Mouse (Mus musculus) adrenal gland, adult 8-10 months (tissue): Measurements from ENCODE around the gene Gm3435. TPM values are rescaled to one million over a fixed set of nuclear protein-coding genes. Genes with fewer than 3 reads are reported as not detected.
A peak's percentile ranks its signal among the peaks of the same experiment; 100 is the strongest.
"Not testable (repeated sequence)": the region's sequence is repeated elsewhere in the genome, so short reads cannot be mapped to it uniquely, and the experiment has no call there.

ENCODE experiments used
- DNase-seq: peaks from one replicate; pipeline ENCODE4 v3.0.0; 2022
- total RNA-seq, 4 experiments: library from RNA; stranded (reverse); gene quantifications; 2 replicates each; pipeline ENCODE4 v1.2.4; 2022

Gene Gm3435
- total RNA-seq, 4 experiments from 2014 or later: 4.0 to 7.9 (median 5.5) TPM

DNA sequence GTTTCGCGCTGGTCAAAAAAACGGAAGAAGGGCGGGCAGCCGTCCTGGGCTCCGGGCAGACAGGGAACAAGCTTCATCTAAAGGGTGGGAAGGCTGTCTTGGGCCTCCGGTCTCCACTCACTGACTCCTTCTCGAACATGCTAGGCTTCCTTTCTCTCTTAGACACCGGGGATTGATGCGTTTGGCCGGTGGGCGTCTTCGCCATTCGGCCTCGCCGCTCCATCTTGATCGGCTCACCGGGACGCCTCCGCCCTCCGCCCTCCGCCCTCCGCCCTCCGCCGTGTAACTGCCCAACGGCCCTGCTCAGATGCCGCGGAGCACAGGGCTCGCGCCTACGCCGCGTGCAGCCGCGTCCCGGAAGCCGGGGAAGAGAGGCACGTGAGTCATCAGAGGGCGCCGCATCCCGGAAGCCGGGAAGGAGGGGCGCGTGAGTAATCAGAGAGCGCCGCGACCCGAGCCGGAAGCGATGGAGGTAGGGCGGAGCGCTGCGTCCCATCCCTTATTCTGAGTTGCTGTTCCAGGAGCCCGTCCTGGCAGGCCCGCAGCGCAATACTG, 31.3 kb downstream of the Gm3435 start, which contains the start of the genes Ermard, Tcte3 and Gm3448:
TSS of gene Ermard (plus strand) at position 34 of the 555 bp plus-strand sequence.
TSS of gene Tcte3 (minus strand) at position 314 of the 555 bp plus-strand sequence.
TSS of gene Gm3448 (minus strand) at position 363 of the 555 bp plus-strand sequence.
- DNase-seq: not testable (repeated sequence)

GRCm38 (mm10) chr17:15050338-15050737, 40.4 kb downstream of the Gm3435 start:
- DNase-seq: not testable (repeated sequence)

DNA sequence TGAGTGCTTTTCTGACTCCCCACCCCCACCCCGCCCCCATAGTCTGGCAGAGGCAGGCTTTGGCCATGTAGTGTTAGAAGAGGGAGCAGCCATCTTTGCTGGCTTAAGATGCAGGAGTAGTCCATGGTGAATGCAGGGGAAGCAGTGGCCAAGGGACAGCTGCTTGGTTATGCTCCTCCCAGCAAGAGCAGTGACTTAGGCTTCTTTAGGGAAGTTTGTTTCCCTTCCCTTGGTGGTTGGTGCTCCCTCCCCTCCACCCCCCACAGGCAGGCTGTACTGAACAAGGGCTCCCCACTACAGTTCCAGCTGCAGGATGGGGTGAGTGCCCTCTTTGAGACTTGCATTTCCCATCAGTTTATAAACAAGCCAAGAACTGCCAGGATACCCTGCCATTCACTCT, 42.8 kb downstream of the Gm3435 start:
- not testable (repeated sequence) for DNase-seq

- DNase-seq: not testable (repeated sequence)
Measured at GRCm38 (mm10) chr17:15053183-15053828, 43.3 kb downstream of the Gm3435 start.

- DNase-seq: not testable (repeated sequence)
Measured at GRCm38 (mm10) chr17:15053829-15054200, 43.8 kb downstream of the Gm3435 start.

DNA sequence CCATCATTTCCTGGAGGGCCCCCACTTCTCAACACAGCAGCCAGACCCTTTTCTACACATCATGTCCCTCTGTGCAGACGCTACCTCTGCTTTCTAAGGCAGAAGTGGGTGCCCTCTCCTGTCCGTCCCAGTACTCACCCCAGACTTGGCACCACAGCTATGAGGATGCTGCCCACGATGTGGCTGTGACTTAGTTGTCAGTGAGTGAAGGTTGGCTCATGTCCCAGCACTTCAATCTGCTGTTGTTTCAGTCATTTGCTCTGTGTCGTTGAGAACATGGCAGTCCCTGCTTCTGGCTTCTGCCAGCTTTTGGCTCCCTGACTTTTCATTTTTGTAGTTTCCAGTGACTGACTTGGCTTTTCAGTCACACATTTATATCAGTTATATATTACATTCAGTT, 45.9 kb downstream of the Gm3435 start:
- DNase-seq: no peak

GRCm38 (mm10) chr17:15058161-15058591, 48.2 kb downstream of the Gm3435 start:
- no peak for DNase-seq

GRCm38 (mm10) chr17:15059646-15060045, 49.7 kb downstream of the Gm3435 start:
- no peak for DNase-seq

DNA sequence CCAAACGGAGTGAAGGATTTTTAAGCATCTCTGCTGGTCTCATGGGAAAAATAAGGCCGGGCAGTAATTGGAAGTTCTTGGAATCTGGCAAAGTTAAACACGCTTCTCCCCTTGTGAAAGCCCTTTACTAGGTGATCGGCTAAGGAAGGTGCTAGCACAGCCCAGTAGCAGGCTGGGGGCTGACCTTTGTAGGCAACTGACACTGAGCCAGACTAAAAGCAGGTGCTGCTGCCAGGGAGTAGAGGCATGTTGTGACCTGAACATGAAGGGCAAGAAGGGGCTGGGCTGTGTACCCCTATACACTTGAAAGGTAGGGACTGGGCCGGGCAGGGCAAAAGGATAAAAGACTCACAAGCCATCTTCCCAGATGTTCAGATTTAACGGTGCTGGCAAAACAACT, 50.4 kb downstream of the Gm3435 start:
- DNase-seq: no peak

- peak; percentile 54 for DNase-seq
Measured at GRCm38 (mm10) chr17:15065391-15066024, 55.5 kb downstream of the Gm3435 start.

DNA sequence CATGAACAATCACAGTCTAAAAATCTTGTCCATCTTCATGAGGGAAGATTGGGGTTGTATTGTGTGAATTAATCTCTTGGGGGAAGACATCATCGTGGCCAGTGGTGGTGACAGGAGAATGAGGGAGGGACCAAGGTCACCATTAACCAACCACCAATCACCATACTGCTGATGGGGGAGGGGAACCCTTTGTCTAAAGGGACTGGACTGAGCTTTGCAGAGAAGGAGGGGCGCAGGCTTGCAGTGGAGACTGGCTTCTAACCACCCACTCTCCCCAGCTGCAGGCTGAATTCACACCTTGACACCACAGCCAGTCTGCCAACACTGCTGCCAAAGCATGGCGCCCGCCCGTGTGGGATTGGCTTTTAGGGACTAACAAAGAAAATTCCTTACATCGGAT, 56.1 kb downstream of the Gm3435 start:
- no peak for DNase-seq

DNA sequence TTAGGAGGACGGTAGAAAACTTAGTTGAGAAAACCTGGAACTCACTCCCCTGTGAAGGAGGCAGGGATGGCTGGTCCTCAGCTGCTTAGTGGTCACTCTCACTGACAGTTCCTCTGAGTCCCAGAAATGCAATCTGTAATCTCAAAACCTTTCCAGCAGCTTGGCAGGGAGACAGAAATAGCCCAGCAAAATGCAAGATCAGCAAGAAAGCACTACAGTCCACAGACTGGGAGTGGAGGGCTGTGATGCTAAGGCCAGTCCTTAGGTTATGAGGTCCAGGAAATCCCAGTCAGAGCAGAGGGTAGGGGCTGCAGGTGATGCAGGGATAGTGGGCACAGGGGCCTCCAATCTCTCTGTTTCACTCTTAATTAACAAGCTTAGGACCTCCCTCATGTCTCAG, 56.9 kb downstream of the Gm3435 start:
- DNase-seq: no peak

GRCm38 (mm10) chr17:15068040-15068792, 58.2 kb downstream of the Gm3435 start:
- peak; percentile 30 for DNase-seq

DNA sequence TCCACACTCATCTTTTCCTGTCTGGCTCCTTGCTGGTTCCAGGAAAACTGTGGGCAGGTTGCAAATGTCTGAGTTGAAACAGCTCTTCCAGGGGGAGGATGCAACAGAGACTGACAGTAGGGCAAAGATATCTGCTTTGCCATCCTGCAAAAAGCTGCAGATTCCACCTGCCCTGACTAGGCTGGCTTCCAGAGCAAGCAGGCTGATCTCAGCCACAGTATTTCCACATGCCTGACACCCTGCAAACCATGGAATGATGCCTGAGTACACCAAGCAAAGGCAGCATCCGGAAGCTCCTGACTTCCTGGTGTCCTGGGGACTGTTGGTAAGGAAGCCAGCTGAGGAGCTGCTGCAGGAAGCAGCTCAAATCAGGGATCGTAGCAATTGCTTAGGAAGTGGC, 59.1 kb downstream of the Gm3435 start:
- no peak for DNase-seq

Other genes with a start within 250 kb of the Gm3435 start
- gene Wdr27, start 67.0 kb upstream of the Gm3435 start, total RNA-seq: 1 to 10 TPM; 3.5 to 9.7 (median 6.9) TPM
- 10 to 100 TPM; 24.5 to 49.4 (median 38.0) TPM for gene 1600012H06Rik, start 67.0 kb upstream of the Gm3435 start, total RNA-seq
- 10 to 100 TPM; 47.7 to 55.8 (median 50.2) TPM for gene Phf10, start 48.9 kb upstream of the Gm3435 start, total RNA-seq
- 10 to 100 TPM in 2 of 4 experiments, 1 to 10 TPM in 2; 5.1 to 13.6 (median 9.7) TPM for gene 9030025P20Rik, start 31.7 kb upstream of the Gm3435 start, total RNA-seq
- gene Gm3417, start 31.4 kb upstream of the Gm3435 start, total RNA-seq: not detected
- 100 to 1,000 TPM in 1 of 4 experiments, 10 to 100 TPM in 3; 50.9 to 112 (median 71.7) TPM for gene Ermard, start 31.0 kb downstream of the Gm3435 start, total RNA-seq
- gene Tcte3, start 31.3 kb downstream of the Gm3435 start, total RNA-seq: 1 to 10 TPM in 2 of 4 experiments, under 1 TPM in 2; 0.41 to 4.8 (median 1.6) TPM
- gene Gm3448, start 31.4 kb downstream of the Gm3435 start, total RNA-seq: 1 to 10 TPM; 4.1 to 8.1 (median 5.4) TPM